Mouse (Mus musculus): ENCODE results near the gene Col24a1. TPM values are rescaled to one million over a fixed set of nuclear protein-coding genes. Genes with fewer than 3 reads are reported as not detected.

Col24a1 gene
- polyA plus RNA-seq, 1 experiment = not detected

DNA sequence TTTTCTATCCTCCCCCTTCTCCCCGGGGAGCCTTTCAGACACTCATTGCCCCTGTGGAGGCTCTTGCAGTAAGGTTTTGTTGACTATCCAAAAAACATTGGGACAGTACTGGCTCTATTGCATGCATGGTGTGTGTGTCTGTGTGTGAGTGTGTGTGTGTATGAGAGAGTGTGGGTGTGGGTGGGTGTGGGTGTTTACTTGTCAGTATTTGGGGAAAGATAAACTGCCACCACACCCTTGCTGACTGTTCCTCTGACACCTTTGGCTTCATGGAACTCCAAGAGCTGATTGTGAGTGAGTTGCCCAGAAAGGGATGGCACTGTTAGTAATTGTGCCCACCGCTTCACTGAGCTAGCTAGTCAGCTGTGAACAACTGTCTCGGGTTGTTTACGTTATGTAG, 298.3 kb downstream of the Col24a1 start:
- Histone ChIP-seq H3K4me1 (ENCODE audit: control insufficient read depth, insufficient read depth, low read length) (no peaks in the 10 kb centered on the region; the same call in 1 of the 2 replicates), H3K27ac (ENCODE audit: control insufficient read depth, insufficient read depth, low read depth, low read length, poor library complexity) (peak overlapping the region; percentile 43; the same call in 1 of the 2 replicates), H3K4me3 (replicated peaks; ENCODE audit: control insufficient read depth, low read depth, low read length) (no peak overlapping the region)
- TF ChIP-seq CTCF (IDR thresholded peaks at IDR 0.05; ENCODE audit: control insufficient read depth, insufficient read depth, low read length) (no peak), POLR2A (IDR thresholded peaks at IDR 0.05; ENCODE audit: borderline replicate concordance, control insufficient read depth, low read depth, low read length) (no peak)
- 74% methylated on average over 4 of the region's 4 CpGs for WGBS

GRCm38 (mm10) chr3:145591841-145592542, 299.7 kb downstream of the Col24a1 start:
- Histone ChIP-seq H3K4me1 (ENCODE audit: control insufficient read depth, insufficient read depth, low read length) (no peaks in the 10 kb centered on the region; the same call in 1 of the 2 replicates), H3K27ac (ENCODE audit: control insufficient read depth, insufficient read depth, low read depth, low read length, poor library complexity) (no peak overlapping the region), H3K4me3 (replicated peaks; ENCODE audit: control insufficient read depth, low read depth, low read length) (no peak overlapping the region)
- TF ChIP-seq POLR2A (IDR thresholded peaks at IDR 0.05; ENCODE audit: borderline replicate concordance, control insufficient read depth, low read depth, low read length) = no peak
- TF ChIP-seq CTCF (IDR thresholded peaks at IDR 0.05; ENCODE audit: control insufficient read depth, insufficient read depth, low read length) = no peak
- WGBS = 89% methylated on average over 6 of the region's 6 CpGs

DNA sequence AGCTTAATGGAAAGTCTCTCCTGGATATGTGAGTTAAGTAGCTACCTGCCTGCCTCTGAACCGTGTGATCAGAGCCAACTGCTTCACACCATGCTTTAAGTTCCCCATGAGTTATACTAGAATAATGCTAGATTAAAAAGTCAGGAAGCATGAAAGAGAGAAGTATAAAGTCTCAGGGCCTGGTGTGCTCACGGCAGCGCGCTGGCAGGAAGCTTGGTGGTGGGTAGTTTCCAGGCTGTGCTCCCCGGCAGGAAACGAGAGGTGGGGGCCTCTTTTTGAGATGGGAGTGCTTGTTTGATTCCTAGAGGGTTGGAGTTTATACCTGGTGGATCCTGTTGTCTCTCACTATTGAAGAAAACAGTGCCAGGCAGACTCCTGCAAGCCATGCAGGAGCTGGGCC, 303.1 kb downstream of the Col24a1 start:
- Histone ChIP-seq H3K27ac (ENCODE audit: control insufficient read depth, insufficient read depth, low read depth, low read length, poor library complexity) (no peak overlapping the region), H3K4me3 (replicated peaks; ENCODE audit: control insufficient read depth, low read depth, low read length) (no peak overlapping the region), H3K4me1 (ENCODE audit: control insufficient read depth, insufficient read depth, low read length) (no peaks in the 10 kb centered on the region)
- 18% methylated on average over 6 of the region's 6 CpGs for WGBS
- TF ChIP-seq POLR2A (IDR thresholded peaks at IDR 0.05; ENCODE audit: borderline replicate concordance, control insufficient read depth, low read depth, low read length) (no peak), CTCF (IDR thresholded peaks at IDR 0.05; ENCODE audit: control insufficient read depth, insufficient read depth, low read length) (no peak)

- WGBS = 86% methylated on average over 7 of the region's 7 CpGs
- H3K4me3 ChIP-seq (replicated peaks; ENCODE audit: control insufficient read depth, low read depth, low read length) = no peak overlapping the region
- H3K4me1 ChIP-seq (ENCODE audit: control insufficient read depth, insufficient read depth, low read length) = no peaks in the 10 kb centered on the region
- H3K27ac ChIP-seq (ENCODE audit: control insufficient read depth, insufficient read depth, low read depth, low read length, poor library complexity) = no peak overlapping the region
- TF ChIP-seq CTCF (IDR thresholded peaks at IDR 0.05; ENCODE audit: control insufficient read depth, insufficient read depth, low read length) = no peak
- no peak for TF ChIP-seq POLR2A (IDR thresholded peaks at IDR 0.05; ENCODE audit: borderline replicate concordance, control insufficient read depth, low read depth, low read length)
Measured at GRCm38 (mm10) chr3:145599059-145599458, 306.8 kb downstream of the Col24a1 start.

GRCm38 (mm10) chr3:145600801-145601200, 308.5 kb downstream of the Col24a1 start:
- no peak for TF ChIP-seq POLR2A (IDR thresholded peaks at IDR 0.05; ENCODE audit: borderline replicate concordance, control insufficient read depth, low read depth, low read length)
- no peak for TF ChIP-seq CTCF (IDR thresholded peaks at IDR 0.05; ENCODE audit: control insufficient read depth, insufficient read depth, low read length)
- H3K4me3 ChIP-seq (replicated peaks; ENCODE audit: control insufficient read depth, low read depth, low read length) = no peak overlapping the region
- no peak overlapping the region for H3K27ac ChIP-seq (ENCODE audit: control insufficient read depth, insufficient read depth, low read depth, low read length, poor library complexity)
- WGBS = 68% methylated on average over 6 of the region's 6 CpGs
- no peaks in the 10 kb centered on the region for H3K4me1 ChIP-seq (ENCODE audit: control insufficient read depth, insufficient read depth, low read length)

GRCm38 (mm10) chr3:145601345-145601744, 309.1 kb downstream of the Col24a1 start:
- TF ChIP-seq CTCF (IDR thresholded peaks at IDR 0.05; ENCODE audit: control insufficient read depth, insufficient read depth, low read length) (no peak), POLR2A (IDR thresholded peaks at IDR 0.05; ENCODE audit: borderline replicate concordance, control insufficient read depth, low read depth, low read length) (no peak)
- Histone ChIP-seq H3K27ac (ENCODE audit: control insufficient read depth, insufficient read depth, low read depth, low read length, poor library complexity) (no peak overlapping the region), H3K4me3 (replicated peaks; ENCODE audit: control insufficient read depth, low read depth, low read length) (no peak overlapping the region), H3K4me1 (ENCODE audit: control insufficient read depth, insufficient read depth, low read length) (no peaks in the 10 kb centered on the region)
- WGBS = 87% methylated on average over 6 of the region's 6 CpGs

Other genes with a start within 250 kb of the Col24a1 start
- gene Clca2, start 193.0 kb upstream of the Col24a1 start, polyA plus RNA-seq (2011; ENCODE audit: insufficient read depth, insufficient read length, low replicate concordance, missing spikeins) = not detected in 2 replicates
- 10.2 and 22.6 TPM in 2 replicates for gene Odf2l, start 173.9 kb upstream of the Col24a1 start, polyA plus RNA-seq (2011; ENCODE audit: insufficient read depth, insufficient read length, low replicate concordance, missing spikeins)

Data from bone marrow, adult 2 months (tissue).